Mouse (Mus musculus) lung, postnatal 0 days (tissue): ENCODE data around the gene Ddx5.

Experiments
- CTCF ChIP-seq: IDR thresholded peaks from 2 replicates; pipeline ENCODE4 v1.5.1; 2016; ENCODE audit warnings: antibody characterized with exemption, mild to moderate bottlenecking
- EP300 ChIP-seq: IDR thresholded peaks from 2 replicates; pipeline ENCODE4 v1.6.1; 2016; ENCODE audit warnings: antibody characterized with exemption, mild to moderate bottlenecking, control low read depth

DNA sequence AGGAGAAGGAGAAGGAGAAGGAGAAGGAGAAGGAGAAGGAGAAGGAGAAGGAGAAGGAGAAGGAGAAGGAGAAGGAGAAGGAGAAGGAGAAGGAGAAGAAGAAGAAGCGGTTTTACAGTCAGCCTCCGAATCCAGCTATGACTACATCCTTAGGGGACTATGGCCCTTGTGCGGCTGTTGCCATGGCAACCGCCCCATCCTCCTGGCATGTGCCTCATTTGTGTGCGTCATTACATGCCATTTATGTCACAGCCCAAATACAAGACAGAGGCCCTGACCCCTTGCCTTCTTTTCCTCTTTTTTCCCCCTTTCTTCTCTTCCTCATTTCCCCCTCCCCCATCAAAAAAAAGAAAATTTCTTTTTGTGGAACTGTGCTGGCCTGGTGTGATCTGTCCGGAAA is 47.8 kb downstream of the Ddx5 start:
- no peak for TF ChIP-seq CTCF
- TF ChIP-seq EP300, result no peak
